Comparison of ENCODE assay signal across 29 mouse cellular contexts in the genomic region with DNA sequence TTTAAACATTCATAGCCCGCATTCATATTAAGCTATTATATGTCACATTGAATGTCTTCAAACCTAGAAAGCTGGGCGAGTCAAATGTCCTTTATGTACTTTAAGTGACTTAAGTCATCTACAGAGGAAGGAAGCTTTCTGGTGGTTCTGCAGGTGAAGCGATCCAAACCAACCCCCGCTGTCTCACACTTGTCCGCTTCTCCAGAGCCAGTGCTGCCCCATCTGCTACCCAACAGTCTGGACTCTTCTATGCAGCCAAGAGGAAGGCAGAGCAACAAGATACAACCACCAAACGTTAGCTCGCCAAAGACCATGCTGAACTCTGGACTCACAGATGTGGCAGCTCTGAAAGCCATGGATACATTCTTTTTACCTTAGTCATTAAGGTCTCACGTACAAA.
DNase-seq lines count a peak whose midpoint lies in the region; ATAC-seq and TF ChIP-seq lines count a peak whose summit lies in the region.
"Had no signal": no experiment of that assay in that cellular context is flagged by ENCODE, and none has a peak within 500 bp of the region (broad histone marks: within the 10 kb centered on the region; RNA-seq: fewer than 3 reads in every experiment).

No protein-coding gene starts in this region.

- H3K36me3 ChIP-seq in midbrain, postnatal 0 days (ENCODE audit: insufficient read depth, low read length) = no peaks in the 10 kb centered on the region
- H3K36me3 ChIP-seq: embryonic facial prominence, embryonic 13.5 days; forebrain, embryonic 10.5 days; hindbrain, embryonic 10.5 days; hindbrain, embryonic 15.5 days; kidney, embryonic 15.5 days; limb, embryonic 12.5 days; lung, embryonic 15.5 days had no signal

- no peak overlapping the region for H3K4me2 ChIP-seq in midbrain, postnatal 0 days (ENCODE audit: low read depth, low read length, poor library complexity, severe bottlenecking)
- H3K4me2 ChIP-seq: embryonic facial prominence, embryonic 13.5 days; hindbrain, embryonic 15.5 days; kidney, embryonic 15.5 days; limb, embryonic 12.5 days; lung, embryonic 15.5 days had no signal

- no peaks in the 10 kb centered on the region for H3K27me3 ChIP-seq in midbrain, postnatal 0 days (ENCODE audit: insufficient read depth, low read length)
- H3K27me3 ChIP-seq: CH12.LX; embryonic facial prominence, embryonic 13.5 days; hindbrain, embryonic 15.5 days; kidney, embryonic 15.5 days; limb, embryonic 12.5 days; lung, embryonic 15.5 days; megakaryocyte, embryonic 14.5 days had no signal

- DNase-seq in 3134 (ENCODE audit: extremely low read depth, insufficient read length, low spot score) = peak; percentile 19
- DNase-seq in brain, adult 2 months (ENCODE audit: low read depth, low spot score) = peak; percentile 84
- DNase-seq in cerebellum, adult 8-10 months = peak; percentile 31
- DNase-seq in cerebellum, postnatal 25 days = peak; percentile 44 to 62
- no peak for DNase-seq in midbrain, postnatal 0 days (ENCODE audit: low spot score)
- no peak for DNase-seq in kidney, adult 9 months
- no peak for DNase-seq in thymus, postnatal 25 days
- DNase-seq: adrenal gland, adult 2 months; adrenal gland, postnatal 36 days; forebrain, postnatal 0 days; heart, postnatal 14 days; kidney, adult 11 months; kidney, postnatal 25 days; lung, postnatal 4 days; midbrain, embryonic 14.5 days; thymus, adult 2 months; thymus, postnatal 4 days had no signal

- ATAC-seq in midbrain, postnatal 0 days (ENCODE audit: low FRiP score) = no peak
- ATAC-seq: activated CD4-positive, CD25-positive, alpha-beta regulatory T cell, adult 4 months; forebrain, postnatal 0 days; inflammation-experienced regulatory T-cells, adult 6 months had no signal

- TF ChIP-seq CTCF in midbrain, postnatal 0 days (IDR thresholded peaks at IDR 0.05) = no peak

- no peak overlapping the region for H3K9ac ChIP-seq in midbrain, postnatal 0 days (replicated peaks; ENCODE audit: low read length, poor library complexity, severe bottlenecking)
- H3K9ac ChIP-seq: embryonic facial prominence, embryonic 13.5 days; forebrain, postnatal 0 days; hindbrain, embryonic 15.5 days; kidney, embryonic 15.5 days; limb, embryonic 12.5 days; lung, embryonic 15.5 days had no signal

- H3K9me3 ChIP-seq in midbrain, postnatal 0 days (ENCODE audit: low read length) = no peaks in the 10 kb centered on the region
- H3K9me3 ChIP-seq: embryonic facial prominence, embryonic 13.5 days; forebrain, embryonic 10.5 days; hindbrain, embryonic 10.5 days; hindbrain, embryonic 15.5 days; kidney, embryonic 15.5 days; limb, embryonic 12.5 days; lung, embryonic 15.5 days had no signal

- 96% methylated on average over 8 of the region's 8 CpGs for WGBS in midbrain, postnatal 0 days

- H3K4me1 ChIP-seq in midbrain, postnatal 0 days (ENCODE audit: insufficient read depth, low read length) = no peaks in the 10 kb centered on the region
- H3K4me1 ChIP-seq: forebrain, embryonic 10.5 days; hindbrain, embryonic 10.5 days; hindbrain, embryonic 15.5 days; kidney, embryonic 15.5 days; limb, embryonic 12.5 days had no signal

- H3K4me3 ChIP-seq in midbrain, postnatal 0 days (ENCODE audit: low read depth, low read length) = no peak overlapping the region
- H3K4me3 ChIP-seq: embryonic facial prominence, embryonic 13.5 days; forebrain, embryonic 10.5 days; hindbrain, embryonic 10.5 days; hindbrain, embryonic 15.5 days; kidney, embryonic 15.5 days; left cerebral cortex, adult 2 months; limb, embryonic 12.5 days; lung, embryonic 15.5 days; megakaryocyte, embryonic 14.5 days had no signal

- H3K27ac ChIP-seq in midbrain, postnatal 0 days (ENCODE audit: low read depth, low read length) = no peak overlapping the region
- H3K27ac ChIP-seq: embryonic facial prominence, embryonic 13.5 days; forebrain, embryonic 10.5 days; hindbrain, embryonic 10.5 days; hindbrain, embryonic 15.5 days; kidney, embryonic 15.5 days; left cerebral cortex, adult 2 months; limb, embryonic 12.5 days; lung, embryonic 15.5 days had no signal

Comparison
In these comparisons a context has a peak if more than half of its experiments do, and no peak if none do; other contexts are left out.
1. DNase-seq: peak in 3134 (single experiment), brain, adult 2 months (single experiment), cerebellum, adult 8-10 months (single experiment) and cerebellum, postnatal 25 days (2 of 2); none in midbrain, postnatal 0 days (single experiment), kidney, adult 9 months (single experiment) and thymus, postnatal 25 days (single experiment).